ENCODE assay signal across 23 mouse cellular contexts in genomic region chr2:167651622-167652021, GRCm38 (mm10). TPM values are rescaled to one million over a fixed set of nuclear protein-coding genes. Genes with fewer than 3 reads are reported as not detected.
DNase-seq lines count a peak whose midpoint lies in the region; ATAC-seq and TF ChIP-seq lines count a peak whose summit lies in the region.
"Had no signal": no experiment of that assay in that cellular context is flagged by ENCODE, and none has a peak within 500 bp of the region (broad histone marks: within the 10 kb centered on the region; RNA-seq: fewer than 3 reads in every experiment).

No protein-coding gene starts in this region.

- peaks cover 57% of the 10 kb centered on the region for H3K36me3 ChIP-seq in embryonic facial prominence, embryonic 12.5 days
- H3K36me3 ChIP-seq in embryonic facial prominence, embryonic 10.5 days (replicated peaks), result peaks cover 88% of the 10 kb centered on the region
- H3K36me3 ChIP-seq in hindbrain, postnatal 0 days (ENCODE audit: insufficient read depth, low read length), result no peaks in the 10 kb centered on the region; the same call in 1 of the 2 replicates
- H3K36me3 ChIP-seq in hindbrain, embryonic 14.5 days (replicated peaks; ENCODE audit: control insufficient read depth, insufficient read depth), result peaks cover 20% of the 10 kb centered on the region
- H3K36me3 ChIP-seq in midbrain, postnatal 0 days (ENCODE audit: insufficient read depth, low read length), result peaks cover 26% of the 10 kb centered on the region
- H3K36me3 ChIP-seq in midbrain, embryonic 15.5 days (replicated peaks), result no peaks in the 10 kb centered on the region; the same call in 1 of the 2 replicates

- H3K4me3 ChIP-seq in embryonic facial prominence, embryonic 12.5 days, result no peak overlapping the region
- no peak overlapping the region for H3K4me3 ChIP-seq in embryonic facial prominence, embryonic 10.5 days
- H3K4me3 ChIP-seq in hindbrain, postnatal 0 days (ENCODE audit: low read length), result no peak overlapping the region
- H3K4me3 ChIP-seq in hindbrain, embryonic 14.5 days (replicated peaks; ENCODE audit: low read length), result no peak overlapping the region
- H3K4me3 ChIP-seq in midbrain, postnatal 0 days (ENCODE audit: low read depth, low read length), result no peak overlapping the region
- H3K4me3 ChIP-seq in midbrain, embryonic 15.5 days, result no peak overlapping the region
- H3K4me3 ChIP-seq in cortical plate, adult 2 months (ENCODE audit: insufficient read depth, low read length), result no peak overlapping the region
- H3K4me3 ChIP-seq: embryonic facial prominence, embryonic 15.5 days; heart, embryonic 10.5 days; hindbrain, embryonic 15.5 days; kidney, embryonic 15.5 days; limb, embryonic 13.5 days; liver, embryonic 13.5 days; midbrain, embryonic 12.5 days had no signal

- TF ChIP-seq POLR2A in cortical plate, adult 2 months (IDR thresholded peaks at IDR 0.05; ENCODE audit: extremely low read depth, insufficient read depth, low read length), result peak; percentile 45; the same call in 1 of the 2 replicates

- 0 out of 2 replicates have a peak, but pooled peaks cover 3% of the 10 kb centered on the region for H3K4me1 ChIP-seq in embryonic facial prominence, embryonic 12.5 days
- peaks cover 1% of the 10 kb centered on the region for H3K4me1 ChIP-seq in embryonic facial prominence, embryonic 10.5 days
- no peaks in the 10 kb centered on the region for H3K4me1 ChIP-seq in hindbrain, postnatal 0 days (ENCODE audit: insufficient read depth, low read length)
- no peaks in the 10 kb centered on the region for H3K4me1 ChIP-seq in hindbrain, embryonic 14.5 days (replicated peaks; ENCODE audit: control insufficient read depth, insufficient read depth, low read length)
- no peaks in the 10 kb centered on the region for H3K4me1 ChIP-seq in midbrain, postnatal 0 days (ENCODE audit: insufficient read depth, low read length)
- no peaks in the 10 kb centered on the region; the same call in 1 of the 2 replicates for H3K4me1 ChIP-seq in midbrain, embryonic 15.5 days
- H3K4me1 ChIP-seq in cortical plate, adult 2 months (ENCODE audit: control insufficient read depth, insufficient read depth, low read length), result peaks cover 2% of the 10 kb centered on the region; the same call in 1 of the 2 replicates
- H3K4me1 ChIP-seq: midbrain, embryonic 12.5 days had no signal

- no peak overlapping the region for H3K4me2 ChIP-seq in embryonic facial prominence, embryonic 12.5 days (replicated peaks)
- H3K4me2 ChIP-seq in hindbrain, postnatal 0 days (ENCODE audit: low read depth, low read length), result no peak overlapping the region
- H3K4me2 ChIP-seq in hindbrain, embryonic 14.5 days (replicated peaks), result no peak overlapping the region
- H3K4me2 ChIP-seq in midbrain, postnatal 0 days (ENCODE audit: low read depth, low read length, poor library complexity, severe bottlenecking), result no peak overlapping the region
- no peak overlapping the region for H3K4me2 ChIP-seq in midbrain, embryonic 15.5 days
- H3K4me2 ChIP-seq: embryonic facial prominence, embryonic 15.5 days; hindbrain, embryonic 15.5 days; kidney, embryonic 15.5 days; limb, embryonic 13.5 days; liver, embryonic 13.5 days; lung, embryonic 14.5 days; midbrain, embryonic 12.5 days had no signal

- no peak for DNase-seq in embryonic facial prominence, embryonic 10.5 days (ENCODE audit: low spot score)
- peak; percentile 37 for DNase-seq in hindbrain, postnatal 0 days (ENCODE audit: low spot score)
- no peak for DNase-seq in hindbrain, embryonic 14.5 days (ENCODE audit: low spot score)
- DNase-seq in midbrain, postnatal 0 days (ENCODE audit: low spot score), result no peak
- DNase-seq in heart, adult 18-20 months, result no peak
- DNase-seq: adrenal gland, postnatal 25 days; cerebellum, adult 8-10 months; gastrocnemius, postnatal 25 days; kidney, postnatal 4 days; liver, embryonic 13.5 days; lung, embryonic 14.5 days; lung, postnatal 36 days; thymus, postnatal 25 days had no signal

- H3K9me3 ChIP-seq in embryonic facial prominence, embryonic 12.5 days, result no peaks in the 10 kb centered on the region
- H3K9me3 ChIP-seq in embryonic facial prominence, embryonic 10.5 days, result no peaks in the 10 kb centered on the region
- H3K9me3 ChIP-seq in hindbrain, postnatal 0 days (ENCODE audit: low read length), result no peaks in the 10 kb centered on the region
- no peaks in the 10 kb centered on the region for H3K9me3 ChIP-seq in hindbrain, embryonic 14.5 days (ENCODE audit: control insufficient read depth, low read length)
- no peaks in the 10 kb centered on the region for H3K9me3 ChIP-seq in midbrain, postnatal 0 days (ENCODE audit: low read length)
- H3K9me3 ChIP-seq in midbrain, embryonic 15.5 days, result no peaks in the 10 kb centered on the region
- H3K9me3 ChIP-seq: embryonic facial prominence, embryonic 15.5 days; heart, embryonic 10.5 days; hindbrain, embryonic 15.5 days; kidney, embryonic 15.5 days; limb, embryonic 13.5 days; liver, embryonic 13.5 days; midbrain, embryonic 12.5 days had no signal

- 70% methylated on average over 9 of the region's 9 CpGs for WGBS in embryonic facial prominence, embryonic 12.5 days
- 76% methylated on average over 9 of the region's 9 CpGs for WGBS in embryonic facial prominence, embryonic 10.5 days
- 68% methylated on average over 9 of the region's 9 CpGs for WGBS in hindbrain, postnatal 0 days
- 87% methylated on average over 9 of the region's 9 CpGs for WGBS in hindbrain, embryonic 14.5 days
- WGBS in midbrain, postnatal 0 days, result 83% methylated on average over 9 of the region's 9 CpGs
- 84% methylated on average over 9 of the region's 9 CpGs for WGBS in midbrain, embryonic 15.5 days

- no peak for ATAC-seq in embryonic facial prominence, embryonic 12.5 days (ENCODE audit: insufficient number of reproducible peaks, insufficient read depth, low FRiP score, low TSS enrichment)
- ATAC-seq in hindbrain, postnatal 0 days, result peak; percentile 75
- ATAC-seq in hindbrain, embryonic 14.5 days (ENCODE audit: low FRiP score), result no peak
- no peak for ATAC-seq in midbrain, postnatal 0 days (ENCODE audit: low FRiP score)
- no peak for ATAC-seq in midbrain, embryonic 15.5 days (replicated peaks)

- no peaks in the 10 kb centered on the region for H3K27me3 ChIP-seq in embryonic facial prominence, embryonic 12.5 days
- no peaks in the 10 kb centered on the region for H3K27me3 ChIP-seq in embryonic facial prominence, embryonic 10.5 days (replicated peaks; ENCODE audit: low read depth, poor library complexity, severe bottlenecking)
- no peaks in the 10 kb centered on the region for H3K27me3 ChIP-seq in hindbrain, postnatal 0 days (ENCODE audit: insufficient read depth, low read length)
- H3K27me3 ChIP-seq in hindbrain, embryonic 14.5 days (ENCODE audit: control insufficient read depth, insufficient read depth, low read length), result no peaks in the 10 kb centered on the region
- no peaks in the 10 kb centered on the region for H3K27me3 ChIP-seq in midbrain, postnatal 0 days (ENCODE audit: insufficient read depth, low read length)
- H3K27me3 ChIP-seq in midbrain, embryonic 15.5 days (replicated peaks), result no peaks in the 10 kb centered on the region
- H3K27me3 ChIP-seq: CH12.LX; embryonic facial prominence, embryonic 15.5 days; hindbrain, embryonic 15.5 days; kidney, embryonic 15.5 days; limb, embryonic 13.5 days; midbrain, embryonic 12.5 days had no signal

- 0 out of 2 replicates have a peak overlapping the region, but pooled peaks have one; percentile 19 for H3K9ac ChIP-seq in embryonic facial prominence, embryonic 12.5 days
- 0 out of 2 replicates have a peak overlapping the region, but pooled peaks have one; percentile 17 for H3K9ac ChIP-seq in hindbrain, postnatal 0 days (replicated peaks; ENCODE audit: low read length)
- no peak overlapping the region for H3K9ac ChIP-seq in hindbrain, embryonic 14.5 days
- 0 out of 2 replicates have a peak overlapping the region, but pooled peaks have one; percentile 13 for H3K9ac ChIP-seq in midbrain, postnatal 0 days (replicated peaks; ENCODE audit: low read length, poor library complexity, severe bottlenecking)
- no peak overlapping the region for H3K9ac ChIP-seq in midbrain, embryonic 15.5 days
- H3K9ac ChIP-seq: embryonic facial prominence, embryonic 15.5 days; hindbrain, embryonic 15.5 days; kidney, embryonic 15.5 days; limb, embryonic 13.5 days; liver, embryonic 13.5 days; lung, embryonic 14.5 days; midbrain, embryonic 12.5 days had no signal

- H3K27ac ChIP-seq in embryonic facial prominence, embryonic 12.5 days, result no peak overlapping the region
- no peak overlapping the region for H3K27ac ChIP-seq in embryonic facial prominence, embryonic 10.5 days (replicated peaks)
- H3K27ac ChIP-seq in hindbrain, postnatal 0 days, result peak overlapping the region; percentile 48; the same call in 1 of the 2 replicates
- H3K27ac ChIP-seq in hindbrain, embryonic 14.5 days, result no peak overlapping the region
- H3K27ac ChIP-seq in midbrain, postnatal 0 days (ENCODE audit: low read depth, low read length), result no peak overlapping the region
- H3K27ac ChIP-seq in midbrain, embryonic 15.5 days, result no peak overlapping the region
- H3K27ac ChIP-seq in cortical plate, adult 2 months (ENCODE audit: insufficient read depth, low read length), result peak overlapping the region; percentile 79
- H3K27ac ChIP-seq: embryonic facial prominence, embryonic 15.5 days; heart, embryonic 10.5 days; hindbrain, embryonic 15.5 days; kidney, embryonic 15.5 days; limb, embryonic 13.5 days; liver, embryonic 13.5 days; midbrain, embryonic 12.5 days had no signal

- TF ChIP-seq CTCF in hindbrain, postnatal 0 days (IDR thresholded peaks at IDR 0.05; ENCODE audit: low read depth), result no peak
- TF ChIP-seq CTCF in midbrain, postnatal 0 days (IDR thresholded peaks at IDR 0.05), result no peak
- no peak for TF ChIP-seq CTCF in cortical plate, adult 2 months (IDR thresholded peaks at IDR 0.05; ENCODE audit: extremely low read depth, insufficient read depth, low read length)

RNA-seq across cellular contexts. Expression of gene Gm20431, which starts 9.7 kb away (rescaled TPM):
- 10.8 and 16.2 TPM in 2 replicates for polyA plus RNA-seq in embryonic facial prominence, embryonic 12.5 days (2016; fragmentation: Nextera tagmentation; extraction: Ambion mirVana)
- polyA plus RNA-seq in embryonic facial prominence, embryonic 10.5 days (2016; fragmentation: Nextera tagmentation; extraction: Ambion mirVana), result 0.68 and 4.9 TPM in 2 replicates
- 7.5 and 10.7 TPM in 2 replicates for total RNA-seq in hindbrain, postnatal 0 days (2014; rRNA removed)
- polyA plus RNA-seq in hindbrain, postnatal 0 days (2015; fragmentation: Nextera tagmentation; extraction: Ambion mirVana), result 7.2 and 9.8 TPM in 2 replicates
- polyA plus RNA-seq in hindbrain, embryonic 14.5 days (2014; fragmentation: Nextera tagmentation; extraction: Ambion mirVana), result 15.5 and 19.8 TPM in 2 replicates
- not detected in 2 replicates for total RNA-seq in midbrain, postnatal 0 days (2014; rRNA removed)
- 11.2 and 12.0 TPM in 2 replicates for polyA plus RNA-seq in midbrain, postnatal 0 days (2015; fragmentation: Nextera tagmentation; extraction: Ambion mirVana)
- polyA plus RNA-seq in midbrain, embryonic 15.5 days (2015; fragmentation: Nextera tagmentation; extraction: Ambion mirVana), result 10.5 and 10.7 TPM in 2 replicates
- 0.93 TPM in 1 of 2 replicates, not detected in the other for polyA plus RNA-seq in cortical plate, adult 2 months (2012; rRNA removed)
- total RNA-seq in heart, adult 18-20 months (2021), result 10 to 100 TPM in 1 of 2 experiments, 1 to 10 TPM in 1; 9.3 to 17.0 TPM
- polyA plus RNA-seq: liver, embryonic 13.5 days had no signal

RNA-seq across cellular contexts. Expression of gene Ube2v1, which starts 19.7 kb away (rescaled TPM):
- polyA plus RNA-seq in embryonic facial prominence, embryonic 12.5 days (2016; fragmentation: Nextera tagmentation; extraction: Ambion mirVana), result 256 and 272 TPM in 2 replicates
- polyA plus RNA-seq in embryonic facial prominence, embryonic 10.5 days (2016; fragmentation: Nextera tagmentation; extraction: Ambion mirVana), result 384 and 394 TPM in 2 replicates
- total RNA-seq in hindbrain, postnatal 0 days (2014; rRNA removed), result 209 and 247 TPM in 2 replicates
- polyA plus RNA-seq in hindbrain, postnatal 0 days (2015; fragmentation: Nextera tagmentation; extraction: Ambion mirVana), result 380 and 384 TPM in 2 replicates
- 302 and 313 TPM in 2 replicates for polyA plus RNA-seq in hindbrain, embryonic 14.5 days (2014; fragmentation: Nextera tagmentation; extraction: Ambion mirVana)
- 191 and 233 TPM in 2 replicates for total RNA-seq in midbrain, postnatal 0 days (2014; rRNA removed)
- polyA plus RNA-seq in midbrain, postnatal 0 days (2015; fragmentation: Nextera tagmentation; extraction: Ambion mirVana), result 402 and 414 TPM in 2 replicates
- polyA plus RNA-seq in midbrain, embryonic 15.5 days (2015; fragmentation: Nextera tagmentation; extraction: Ambion mirVana), result 327 TPM in 2 replicates
- polyA plus RNA-seq in cortical plate, adult 2 months (2012; rRNA removed), result 251 and 267 TPM in 2 replicates
- total RNA-seq in heart, adult 18-20 months (2021), result 100 to 1,000 TPM; 119 to 126 TPM

RNA-seq across cellular contexts. Expression of gene Cebpb, which starts 37.1 kb away (rescaled TPM):
- 7.1 and 7.8 TPM in 2 replicates for polyA plus RNA-seq in embryonic facial prominence, embryonic 12.5 days (2016; fragmentation: Nextera tagmentation; extraction: Ambion mirVana)
- 1.7 and 1.8 TPM in 2 replicates for polyA plus RNA-seq in embryonic facial prominence, embryonic 10.5 days (2016; fragmentation: Nextera tagmentation; extraction: Ambion mirVana)
- 8.1 and 8.7 TPM in 2 replicates for total RNA-seq in hindbrain, postnatal 0 days (2014; rRNA removed)
- polyA plus RNA-seq in hindbrain, postnatal 0 days (2015; fragmentation: Nextera tagmentation; extraction: Ambion mirVana), result 5.2 and 5.7 TPM in 2 replicates
- polyA plus RNA-seq in hindbrain, embryonic 14.5 days (2014; fragmentation: Nextera tagmentation; extraction: Ambion mirVana), result 3.5 and 3.6 TPM in 2 replicates
- total RNA-seq in midbrain, postnatal 0 days (2014; rRNA removed), result 5.8 and 8.0 TPM in 2 replicates
- 4.4 and 5.4 TPM in 2 replicates for polyA plus RNA-seq in midbrain, postnatal 0 days (2015; fragmentation: Nextera tagmentation; extraction: Ambion mirVana)
- polyA plus RNA-seq in midbrain, embryonic 15.5 days (2015; fragmentation: Nextera tagmentation; extraction: Ambion mirVana), result 1.3 and 2.0 TPM in 2 replicates
- 16.7 and 19.4 TPM in 2 replicates for polyA plus RNA-seq in cortical plate, adult 2 months (2012; rRNA removed)
- 100 to 1,000 TPM; 127 to 160 TPM for total RNA-seq in heart, adult 18-20 months (2021)

RNA-seq across cellular contexts. Expression of gene Tmem189, which starts 38.0 kb away (rescaled TPM):
- polyA plus RNA-seq in embryonic facial prominence, embryonic 12.5 days (2016; fragmentation: Nextera tagmentation; extraction: Ambion mirVana), result 45.0 and 46.9 TPM in 2 replicates
- 40.2 and 43.7 TPM in 2 replicates for polyA plus RNA-seq in embryonic facial prominence, embryonic 10.5 days (2016; fragmentation: Nextera tagmentation; extraction: Ambion mirVana)
- total RNA-seq in hindbrain, postnatal 0 days (2014; rRNA removed), result 70.0 and 79.9 TPM in 2 replicates
- polyA plus RNA-seq in hindbrain, postnatal 0 days (2015; fragmentation: Nextera tagmentation; extraction: Ambion mirVana), result 41.4 and 42.0 TPM in 2 replicates
- polyA plus RNA-seq in hindbrain, embryonic 14.5 days (2014; fragmentation: Nextera tagmentation; extraction: Ambion mirVana), result 33.9 and 37.5 TPM in 2 replicates
- 45.5 and 65.9 TPM in 2 replicates for total RNA-seq in midbrain, postnatal 0 days (2014; rRNA removed)
- polyA plus RNA-seq in midbrain, postnatal 0 days (2015; fragmentation: Nextera tagmentation; extraction: Ambion mirVana), result 33.5 and 35.3 TPM in 2 replicates
- polyA plus RNA-seq in midbrain, embryonic 15.5 days (2015; fragmentation: Nextera tagmentation; extraction: Ambion mirVana), result 33.4 and 37.9 TPM in 2 replicates
- polyA plus RNA-seq in cortical plate, adult 2 months (2012; rRNA removed), result 88.8 and 89.0 TPM in 2 replicates
- 10 to 100 TPM; 22.0 to 23.0 TPM for total RNA-seq in heart, adult 18-20 months (2021)

Comparison
In these comparisons a context has a peak if more than half of its experiments do, and no peak if none do; other contexts are left out.
1. H3K27ac ChIP-seq: peak in hindbrain, postnatal 0 days (single experiment) and cortical plate, adult 2 months (single experiment); none in embryonic facial prominence, embryonic 12.5 days (single experiment), embryonic facial prominence, embryonic 10.5 days (single experiment), hindbrain, embryonic 14.5 days (single experiment), midbrain, postnatal 0 days (single experiment) and midbrain, embryonic 15.5 days (single experiment).
2. H3K9ac ChIP-seq: peak in embryonic facial prominence, embryonic 12.5 days (single experiment), hindbrain, postnatal 0 days (single experiment) and midbrain, postnatal 0 days (single experiment); none in hindbrain, embryonic 14.5 days (single experiment) and midbrain, embryonic 15.5 days (single experiment).